Mouse (Mus musculus) stomach, postnatal 0 days (tissue): ENCODE data around the gene Spryd3.

Experiments used
- CTCF ChIP-seq: IDR thresholded peaks from 2 replicates; pipeline ENCODE4 v1.5.1; 2016; ENCODE audit warnings: antibody characterized with exemption, low read depth, mild to moderate bottlenecking, moderate library complexity
- EP300 ChIP-seq: optimal IDR thresholded peaks from 2 replicates; pipeline ENCODE3; 2016; ENCODE audit warnings: antibody characterized with exemption

GRCm38 (mm10) chr15:102183076-102183475 lies 47.0 kb upstream of the Spryd3 start:
- no peak for TF ChIP-seq CTCF
- TF ChIP-seq EP300: no peak
